Mouse (Mus musculus) stomach, embryonic 14.5 days (tissue): ENCODE data around the gene Dpyd. TPM values are rescaled to one million over a fixed set of nuclear protein-coding genes. Genes with fewer than 3 reads are reported as not detected.

Experiments used
- ATAC-seq: fragments of 200-750 bp; cut with Nextera tagmentation; 2 replicates; pipeline ENCODE4 v1.8.0; 2017; ENCODE audit warnings: low read depth, moderate TSS enrichment; ENCODE audit not compliant: insufficient number of reproducible peaks, insufficient read depth, low FRiP score
- H3K27ac ChIP-seq: fragments of 300-500 bp; sonication (generic); 2 replicates; pipeline ENCODE4 v1.5.1; 2014; ENCODE audit warnings: mild to moderate bottlenecking, low read length, moderate library complexity, mixed read lengths
- H3K27me3 ChIP-seq: fragments of 300-500 bp; sonication (generic); 2 replicates; pipeline ENCODE4 v1.6.1; 2014; ENCODE audit warnings: low read length, control low read depth, mixed read lengths; ENCODE audit not compliant: control insufficient read depth, insufficient read depth
- H3K36me3 ChIP-seq: fragments of 300-500 bp; sonication (generic); 2 replicates; pipeline ENCODE4 v1.6.1; 2014; ENCODE audit warnings: mild to moderate bottlenecking, control low read depth, low read length, moderate library complexity, mixed read lengths; ENCODE audit not compliant: control insufficient read depth, insufficient read depth
- H3K4me1 ChIP-seq: fragments of 300-500 bp; sonication (generic); 2 replicates; pipeline ENCODE4 v1.6.1; 2014; ENCODE audit warnings: low read length, control low read depth, mixed read lengths; ENCODE audit not compliant: control insufficient read depth, insufficient read depth
- H3K4me2 ChIP-seq: fragments of 300-500 bp; sonication (generic); replicated peaks from 2 replicates; pipeline ENCODE4 v1.6.1; 2014; ENCODE audit warnings: low read depth, low read length, control low read depth
- H3K4me3 ChIP-seq: fragments of 300-500 bp; sonication (generic); 2 replicates; pipeline ENCODE4 v1.5.1; 2014; ENCODE audit warnings: low read depth, low read length, control low read depth
- H3K9ac ChIP-seq: fragments of 300-500 bp; sonication (generic); replicated peaks from 2 replicates; pipeline ENCODE4 v1.6.1; 2014; ENCODE audit warnings: low read depth, mild to moderate bottlenecking, control low read depth, low read length, moderate library complexity, mixed read lengths
- H3K9me3 ChIP-seq: fragments of 300-500 bp; sonication (generic); 2 replicates; pipeline ENCODE4 v1.6.1; 2016; ENCODE audit warnings: low read depth, low read length, control low read depth; ENCODE audit not compliant: control insufficient read depth
- WGBS: fragments of 180-500 bp; shearing (Covaris S2); extraction: QIAGEN DNeasy Blood & Tissue Kit; methylation state at CpG from one replicate; pipeline ENCODE4 v1.1.7; 2014; 5-methylcytosine and 5-hydroxymethylcytosine counted together
- polyA plus RNA-seq: library from polyadenylated mRNA; unstranded; fragments of >200 nt; fragmentation: Nextera tagmentation; extraction: Ambion mirVana; gene quantifications from 2 replicates; pipeline ENCODE4 v1.2.1, GENCODE M21; 2014

The Dpyd gene
- polyA plus RNA-seq, 1 experiment from 2014 or later: 17.3 TPM

- no peak overlapping the region for H3K9ac ChIP-seq
Measured at GRCm38 (mm10) chr3:118756099-118756498, 194.2 kb downstream of the Dpyd start.

GRCm38 (mm10) chr3:118812885-118813284, 251.0 kb downstream of the Dpyd start:
- 72% methylated on average over 1 of the region's 1 CpGs for WGBS
- Histone ChIP-seq H3K36me3 (no peaks in the 10 kb centered on the region), H3K27ac (no peak overlapping the region), H3K27me3 (no peaks in the 10 kb centered on the region), H3K4me1 (no peaks in the 10 kb centered on the region), H3K9me3 (no peaks in the 10 kb centered on the region), H3K4me3 (no peak overlapping the region), H3K4me2 (no peak overlapping the region), H3K9ac (no peak overlapping the region)
- no peak for ATAC-seq

More at GRCm38 (mm10) chr3:118756099-118756498, 194.2 kb downstream of the Dpyd start:
- H3K36me3 ChIP-seq: no peaks in the 10 kb centered on the region
- H3K27ac ChIP-seq: no peak overlapping the region
- ATAC-seq: no peak
- H3K27me3 ChIP-seq: no peaks in the 10 kb centered on the region
- no peaks in the 10 kb centered on the region for H3K4me1 ChIP-seq
- no peaks in the 10 kb centered on the region for H3K9me3 ChIP-seq
- no peak overlapping the region for H3K4me2 ChIP-seq
- H3K4me3 ChIP-seq: no peak overlapping the region
- WGBS: 60% methylated on average over 1 of the region's 1 CpGs

- Histone ChIP-seq H3K4me1 (peaks cover 3% of the 10 kb centered on the region; the same call in 1 of the 2 replicates), H3K9ac (no peak overlapping the region), H3K36me3 (no peaks in the 10 kb centered on the region), H3K9me3 (no peaks in the 10 kb centered on the region), H3K27me3 (no peaks in the 10 kb centered on the region), H3K27ac (no peak overlapping the region), H3K4me2 (no peak overlapping the region), H3K4me3 (no peak overlapping the region)
- ATAC-seq: no peak
- WGBS: 48% methylated on average over 4 of the region's 4 CpGs
Measured at GRCm38 (mm10) chr3:118850613-118851527, 288.9 kb downstream of the Dpyd start.

GRCm38 (mm10) chr3:118852711-118853110, 290.8 kb downstream of the Dpyd start:
- 86% methylated on average over 5 of the region's 5 CpGs for WGBS
- peaks cover 3% of the 10 kb centered on the region; the same call in 1 of the 2 replicates for H3K4me1 ChIP-seq
- ATAC-seq: no peak
- no peak overlapping the region for H3K9ac ChIP-seq
- no peak overlapping the region for H3K4me2 ChIP-seq
- H3K27me3 ChIP-seq: no peaks in the 10 kb centered on the region
- H3K36me3 ChIP-seq: no peaks in the 10 kb centered on the region
- H3K4me3 ChIP-seq: no peak overlapping the region
- no peak overlapping the region for H3K27ac ChIP-seq
- H3K9me3 ChIP-seq: no peaks in the 10 kb centered on the region

- H3K4me1 ChIP-seq: peaks cover 3% of the 10 kb centered on the region; the same call in 1 of the 2 replicates
- H3K4me2 ChIP-seq: no peak overlapping the region
- no peak overlapping the region for H3K9ac ChIP-seq
- no peak for ATAC-seq
- H3K27ac ChIP-seq: no peak overlapping the region
- WGBS: 21% methylated on average over 7 of the region's 7 CpGs
- no peaks in the 10 kb centered on the region for H3K27me3 ChIP-seq
- H3K36me3 ChIP-seq: no peaks in the 10 kb centered on the region
- H3K4me3 ChIP-seq: no peak overlapping the region
- no peaks in the 10 kb centered on the region for H3K9me3 ChIP-seq
Measured at GRCm38 (mm10) chr3:118855411-118855810, 293.5 kb downstream of the Dpyd start.

GRCm38 (mm10) chr3:118869113-118870107, 307.5 kb downstream of the Dpyd start:
- no peak for ATAC-seq
- 51% methylated on average over 10 of the region's 10 CpGs for WGBS

GRCm38 (mm10) chr3:118875871-118876270, 313.9 kb downstream of the Dpyd start:
- Histone ChIP-seq H3K4me3 (no peak overlapping the region), H3K36me3 (no peaks in the 10 kb centered on the region), H3K4me1 (no peaks in the 10 kb centered on the region), H3K9ac (no peak overlapping the region), H3K4me2 (no peak overlapping the region), H3K27me3 (no peaks in the 10 kb centered on the region), H3K9me3 (no peaks in the 10 kb centered on the region), H3K27ac (no peak overlapping the region)
- ATAC-seq: no peak
- 90% methylated on average over 2 of the region's 2 CpGs for WGBS

More at GRCm38 (mm10) chr3:118869113-118870107, 307.5 kb downstream of the Dpyd start:
- no peak overlapping the region for H3K4me3 ChIP-seq
- H3K27me3 ChIP-seq: no peaks in the 10 kb centered on the region
- H3K9ac ChIP-seq: no peak overlapping the region
- H3K4me2 ChIP-seq: no peak overlapping the region
- H3K36me3 ChIP-seq: no peaks in the 10 kb centered on the region
- no peaks in the 10 kb centered on the region for H3K4me1 ChIP-seq
- H3K27ac ChIP-seq: no peak overlapping the region
- no peaks in the 10 kb centered on the region for H3K9me3 ChIP-seq

- 85% methylated on average over 11 of the region's 11 CpGs for WGBS
- Histone ChIP-seq H3K9ac (no peak overlapping the region), H3K4me3 (no peak overlapping the region), H3K27ac (no peak overlapping the region), H3K36me3 (no peaks in the 10 kb centered on the region), H3K4me1 (no peaks in the 10 kb centered on the region), H3K9me3 (no peaks in the 10 kb centered on the region), H3K4me2 (no peak overlapping the region), H3K27me3 (no peaks in the 10 kb centered on the region)
- ATAC-seq: no peak
Measured at GRCm38 (mm10) chr3:118899036-118899435, 337.1 kb downstream of the Dpyd start.
